Mouse (Mus musculus) midbrain, embryonic 13.5 days (tissue): ENCODE results near the gene Myo9a. TPM values are rescaled to one million over a fixed set of nuclear protein-coding genes. Genes with fewer than 3 reads are reported as not detected.

ENCODE experiments used
- polyA plus RNA-seq: library from polyadenylated mRNA; unstranded; fragments of >200 nt; fragmentation: Nextera tagmentation; extraction: Ambion mirVana; gene quantifications from 2 replicates; pipeline ENCODE4 v1.2.1, GENCODE M21; 2015

Myo9a gene
- polyA plus RNA-seq, 1 experiment from 2014 or later, result 25.7 TPM

Other genes with a start within 250 kb of the Myo9a start
- gene Hexa, start 211.4 kb upstream of the Myo9a start, polyA plus RNA-seq, result 49.9 and 50.6 TPM in 2 replicates
- 0.55 and 0.74 TPM in 2 replicates for gene Tmem202, start 211.0 kb upstream of the Myo9a start, polyA plus RNA-seq
- 37.3 and 46.4 TPM in 2 replicates for gene Celf6, start 173.0 kb upstream of the Myo9a start, polyA plus RNA-seq
- 186 and 195 TPM in 2 replicates for gene Parp6, start 133.6 kb upstream of the Myo9a start, polyA plus RNA-seq
- 1,400 and 1,429 TPM in 2 replicates for gene Pkm, start 94.5 kb upstream of the Myo9a start, polyA plus RNA-seq
- gene Gramd2, start 70.8 kb upstream of the Myo9a start, polyA plus RNA-seq, result 1.2 and 2.1 TPM in 2 replicates
- 14.4 and 16.3 TPM in 2 replicates for gene Senp8, start 186 bp upstream of the Myo9a start, polyA plus RNA-seq
- gene Nr2e3, start 209.8 kb downstream of the Myo9a start, polyA plus RNA-seq, result not detected in 2 replicates